Mouse (Mus musculus): Measurements from ENCODE around the gene Kat2a. TPM values are rescaled to one million over a fixed set of nuclear protein-coding genes. Genes with fewer than 3 reads are reported as not detected.
A peak's percentile ranks its signal among the peaks of the same experiment; 100 is the strongest.

Gene Kat2a
- total and polyA plus RNA-seq, 3 experiments: 18.8 to 94.2 (median 46.8) TPM

GRCm38 (mm10) chr11:100721776-100722492 lies 9.7 kb upstream of the Kat2a start:
- TF ChIP-seq GATA2 (IDR thresholded peaks at IDR 0.05; ENCODE audit: borderline replicate concordance, low read depth, low read length) (no peak), CTCF (IDR thresholded peaks at IDR 0.05; ENCODE audit: low read depth, low read length) (no peak), POLR2AphosphoS5 (IDR thresholded peaks at IDR 0.05; ENCODE audit: insufficient replicate concordance, low read depth, low read length) (no peak), TAL1 (conservative IDR thresholded peaks at IDR 0.05; ENCODE audit: low read depth, low read length) (peak; percentile 53), GATA1 (IDR thresholded peaks at IDR 0.05; ENCODE audit: borderline replicate concordance, low read length) (no peak)
- ATAC-seq (ENCODE audit: extremely low read depth, insufficient number of reproducible peaks, low FRiP score, poor library complexity, severe bottlenecking) (peak; percentile 67), DNase-seq (ENCODE audit: low spot score) (peak; percentile 69)
- Histone ChIP-seq H3K9me3 (replicated peaks) (no peaks in the 10 kb centered on the region), H3K36me3 (replicated peaks) (peaks cover 83% of the 10 kb centered on the region), H3K4me1 (ENCODE audit: insufficient read depth, low read depth, low read length) (peaks cover 78% of the 10 kb centered on the region), H3K27me3 (ENCODE audit: insufficient read depth, low read length) (no peaks in the 10 kb centered on the region), H3K4me3 (ENCODE audit: low read depth, low read length) (peak overlapping the region; percentile 58; the same call in 1 of the 2 replicates)

GRCm38 (mm10) chr11:100721254-100721653 lies 9.0 kb upstream of the Kat2a start:
- TF ChIP-seq CTCF (IDR thresholded peaks at IDR 0.05; ENCODE audit: low read depth, low read length) (no peak), TAL1 (conservative IDR thresholded peaks at IDR 0.05; ENCODE audit: low read depth, low read length) (no peak), GATA1 (IDR thresholded peaks at IDR 0.05; ENCODE audit: borderline replicate concordance, low read length) (no peak), GATA2 (IDR thresholded peaks at IDR 0.05; ENCODE audit: borderline replicate concordance, low read depth, low read length) (no peak), POLR2AphosphoS5 (IDR thresholded peaks at IDR 0.05; ENCODE audit: insufficient replicate concordance, low read depth, low read length) (no peak)
- peaks cover 89% of the 10 kb centered on the region for H3K36me3 ChIP-seq (replicated peaks)
- no peaks in the 10 kb centered on the region for H3K9me3 ChIP-seq (replicated peaks)
- no peaks in the 10 kb centered on the region for H3K27me3 ChIP-seq (ENCODE audit: insufficient read depth, low read length)
- peaks cover 84% of the 10 kb centered on the region for H3K4me1 ChIP-seq (ENCODE audit: insufficient read depth, low read depth, low read length)
- H3K4me3 ChIP-seq (ENCODE audit: low read depth, low read length): peak overlapping the region; percentile 20; the same call in 1 of the 2 replicates
- DNase-seq (ENCODE audit: low spot score): no peak
- ATAC-seq (ENCODE audit: extremely low read depth, insufficient number of reproducible peaks, low FRiP score, poor library complexity, severe bottlenecking): no peak

- Histone ChIP-seq H3K27me3 (ENCODE audit: insufficient read depth, low read length) (no peaks in the 10 kb centered on the region), H3K4me1 (ENCODE audit: insufficient read depth, low read depth, low read length) (peaks cover 84% of the 10 kb centered on the region), H3K4me3 (ENCODE audit: low read depth, low read length) (no peak overlapping the region; the same call in 1 of the 2 replicates), H3K36me3 (replicated peaks) (peaks cover 92% of the 10 kb centered on the region), H3K9me3 (replicated peaks) (no peaks in the 10 kb centered on the region)
- no peak for TF ChIP-seq POLR2AphosphoS5 (IDR thresholded peaks at IDR 0.05; ENCODE audit: insufficient replicate concordance, low read depth, low read length)
- no peak for TF ChIP-seq GATA1 (IDR thresholded peaks at IDR 0.05; ENCODE audit: borderline replicate concordance, low read length)
- ATAC-seq (ENCODE audit: extremely low read depth, insufficient number of reproducible peaks, low FRiP score, poor library complexity, severe bottlenecking) (no peak), DNase-seq (ENCODE audit: low spot score) (no peak)
Measured at GRCm38 (mm10) chr11:100720345-100720744, 8.1 kb upstream of the Kat2a start.

GRCm38 (mm10) chr11:100719893-100720292 lies 7.6 kb upstream of the Kat2a start:
- TF ChIP-seq POLR2AphosphoS5 (IDR thresholded peaks at IDR 0.05; ENCODE audit: insufficient replicate concordance, low read depth, low read length) (no peak), TAL1 (conservative IDR thresholded peaks at IDR 0.05; ENCODE audit: low read depth, low read length) (no peak), GATA2 (IDR thresholded peaks at IDR 0.05; ENCODE audit: borderline replicate concordance, low read depth, low read length) (no peak), GATA1 (IDR thresholded peaks at IDR 0.05; ENCODE audit: borderline replicate concordance, low read length) (no peak), CTCF (IDR thresholded peaks at IDR 0.05; ENCODE audit: low read depth, low read length) (no peak)
- Histone ChIP-seq H3K36me3 (replicated peaks) (peaks cover 92% of the 10 kb centered on the region), H3K27me3 (ENCODE audit: insufficient read depth, low read length) (no peaks in the 10 kb centered on the region), H3K4me1 (ENCODE audit: insufficient read depth, low read depth, low read length) (peaks cover 84% of the 10 kb centered on the region), H3K4me3 (ENCODE audit: low read depth, low read length) (0 out of 2 replicates have a peak overlapping the region, but pooled peaks have one; percentile 2), H3K9me3 (replicated peaks) (no peaks in the 10 kb centered on the region)
- no peak for DNase-seq (ENCODE audit: low spot score)
- no peak for ATAC-seq (ENCODE audit: extremely low read depth, insufficient number of reproducible peaks, low FRiP score, poor library complexity, severe bottlenecking)

GRCm38 (mm10) chr11:100719312-100719711 lies 7.0 kb upstream of the Kat2a start:
- no peaks in the 10 kb centered on the region for H3K27me3 ChIP-seq (ENCODE audit: insufficient read depth, low read length)
- TF ChIP-seq CTCF (IDR thresholded peaks at IDR 0.05; ENCODE audit: low read depth, low read length): no peak
- TF ChIP-seq GATA1 (IDR thresholded peaks at IDR 0.05; ENCODE audit: borderline replicate concordance, low read length): no peak
- no peak for TF ChIP-seq GATA2 (IDR thresholded peaks at IDR 0.05; ENCODE audit: borderline replicate concordance, low read depth, low read length)
- TF ChIP-seq POLR2AphosphoS5 (IDR thresholded peaks at IDR 0.05; ENCODE audit: insufficient replicate concordance, low read depth, low read length): no peak
- TF ChIP-seq TAL1 (conservative IDR thresholded peaks at IDR 0.05; ENCODE audit: low read depth, low read length): no peak
- peaks cover 92% of the 10 kb centered on the region for H3K36me3 ChIP-seq (replicated peaks)
- ATAC-seq (ENCODE audit: extremely low read depth, insufficient number of reproducible peaks, low FRiP score, poor library complexity, severe bottlenecking) (no peak), DNase-seq (ENCODE audit: low spot score) (no peak)
- no peaks in the 10 kb centered on the region for H3K9me3 ChIP-seq (replicated peaks)
- peaks cover 83% of the 10 kb centered on the region for H3K4me1 ChIP-seq (ENCODE audit: insufficient read depth, low read depth, low read length)
- H3K4me3 ChIP-seq (ENCODE audit: low read depth, low read length): no peak overlapping the region

GRCm38 (mm10) chr11:100718866-100719265 lies 6.6 kb upstream of the Kat2a start:
- peaks cover 83% of the 10 kb centered on the region for H3K4me1 ChIP-seq (ENCODE audit: insufficient read depth, low read depth, low read length)
- H3K4me3 ChIP-seq (ENCODE audit: low read depth, low read length): no peak overlapping the region
- TF ChIP-seq GATA1 (IDR thresholded peaks at IDR 0.05; ENCODE audit: borderline replicate concordance, low read length) (no peak), GATA2 (IDR thresholded peaks at IDR 0.05; ENCODE audit: borderline replicate concordance, low read depth, low read length) (no peak), TAL1 (conservative IDR thresholded peaks at IDR 0.05; ENCODE audit: low read depth, low read length) (no peak), POLR2AphosphoS5 (IDR thresholded peaks at IDR 0.05; ENCODE audit: insufficient replicate concordance, low read depth, low read length) (no peak), CTCF (IDR thresholded peaks at IDR 0.05; ENCODE audit: low read depth, low read length) (no peak)
- no peaks in the 10 kb centered on the region for H3K9me3 ChIP-seq (replicated peaks)
- H3K27me3 ChIP-seq (ENCODE audit: insufficient read depth, low read length): no peaks in the 10 kb centered on the region
- DNase-seq (ENCODE audit: low spot score) (no peak), ATAC-seq (ENCODE audit: extremely low read depth, insufficient number of reproducible peaks, low FRiP score, poor library complexity, severe bottlenecking) (no peak)
- peaks cover 93% of the 10 kb centered on the region for H3K36me3 ChIP-seq (replicated peaks)
